Mouse (Mus musculus): Measurements from ENCODE around the gene Clcn6.
A peak's percentile ranks its signal among the peaks of the same experiment; 100 is the strongest.
"Not testable (repeated sequence)": the region's sequence is repeated elsewhere in the genome, so short reads cannot be mapped to it uniquely, and the experiment has no call there.

The Clcn6 gene

DNA sequence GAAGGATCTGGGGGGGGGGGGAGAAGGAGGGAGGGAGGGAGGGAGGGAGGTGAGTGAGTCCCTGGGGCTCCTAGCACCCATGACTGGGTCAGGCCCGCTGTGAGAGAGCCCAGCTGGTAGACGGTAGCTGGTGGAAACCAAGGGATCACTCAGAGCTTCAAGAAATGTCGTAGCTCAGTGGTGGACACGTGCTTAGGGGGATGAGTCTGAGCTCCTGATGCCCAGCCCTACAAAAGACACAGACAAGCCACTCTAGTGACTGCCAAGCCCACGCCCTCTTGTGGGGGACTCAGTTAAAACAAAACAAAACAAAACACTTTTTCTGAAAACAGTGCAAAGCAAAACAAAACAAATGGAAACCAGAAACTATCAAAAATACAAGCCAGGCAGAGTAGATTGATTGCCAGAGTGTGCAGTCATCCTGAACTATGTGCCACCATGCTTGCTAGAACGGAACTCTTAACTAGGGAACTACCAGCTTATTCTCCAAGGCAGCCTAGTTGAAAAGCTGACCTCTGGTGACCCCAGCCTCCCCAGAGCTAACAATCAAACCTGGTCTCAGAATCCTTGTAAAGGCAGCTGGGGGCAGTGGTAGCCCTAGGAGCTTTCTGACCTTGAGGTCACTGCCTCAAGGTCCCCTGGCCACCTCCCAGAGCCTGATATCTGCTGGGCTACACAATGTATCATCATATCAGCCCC, 27.2 kb upstream of the Clcn6 start:
- peak; percentile 61 for DNase-seq

DNA sequence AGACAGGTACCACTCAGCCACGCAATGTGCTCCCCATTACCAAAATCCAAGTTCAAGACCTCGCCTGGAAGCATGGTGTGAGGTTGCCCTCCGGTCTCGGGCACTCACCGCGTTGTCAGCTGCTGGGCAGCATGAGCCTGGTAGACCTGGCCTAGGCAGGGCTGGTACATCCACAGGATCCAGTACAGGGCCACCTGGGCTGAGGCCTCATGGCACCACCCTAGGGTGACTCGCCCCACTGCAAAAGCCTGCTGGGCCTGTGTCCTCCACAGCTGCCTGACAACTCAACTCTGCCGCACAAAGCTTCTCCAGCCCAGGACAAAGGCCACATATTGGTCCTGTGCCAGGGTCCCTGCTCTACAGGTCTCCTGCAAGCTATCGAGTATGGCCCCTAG, 22.5 kb upstream of the Clcn6 start:
- no peak for DNase-seq

DNA sequence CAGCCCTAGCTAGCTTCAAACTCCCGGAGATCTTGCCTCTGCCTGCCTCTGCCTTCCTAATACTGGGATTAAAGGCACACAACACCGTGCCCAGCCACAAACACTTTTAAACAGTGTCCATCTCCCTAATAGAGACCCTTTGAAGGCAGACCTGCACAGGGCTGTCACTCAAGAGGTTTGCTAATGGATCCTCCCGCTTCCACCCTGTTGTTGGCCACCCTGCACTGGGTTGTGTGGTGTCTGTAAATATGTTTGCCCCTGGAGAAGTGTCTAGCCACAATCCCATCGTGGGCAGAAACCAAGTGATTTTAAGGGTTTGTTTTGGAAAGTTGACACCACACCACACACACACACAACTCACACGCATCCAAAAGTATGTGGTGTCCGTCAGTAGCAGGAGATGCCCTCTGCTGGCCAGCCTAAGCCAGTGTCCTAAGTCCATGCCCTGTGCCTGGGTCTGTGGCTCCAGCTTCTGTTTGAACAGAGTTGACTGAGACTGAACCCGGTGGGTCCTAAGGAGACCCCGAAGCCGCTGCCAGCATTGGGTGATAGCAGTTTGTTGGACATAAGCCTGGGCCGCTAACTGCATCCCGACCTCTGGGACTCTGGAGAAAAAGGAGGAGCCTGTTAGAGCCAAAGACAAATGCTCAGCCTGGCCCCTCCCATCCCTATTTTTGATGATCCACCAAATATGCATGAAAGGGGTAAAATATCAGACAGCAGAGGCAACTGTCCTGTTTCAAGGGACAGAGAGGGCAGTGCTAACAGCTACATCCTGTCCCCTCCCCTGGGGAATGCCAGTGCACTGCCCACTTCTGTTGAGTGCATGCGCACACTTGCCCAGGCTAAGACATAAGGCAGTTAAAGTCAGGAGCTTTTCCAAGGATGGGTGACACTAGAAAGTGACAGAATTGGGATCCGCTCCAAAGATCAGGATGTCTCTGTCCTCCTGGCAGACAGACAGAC, 21.8 kb upstream of the Clcn6 start:
- peak; percentile 80 for DNase-seq

DNA sequence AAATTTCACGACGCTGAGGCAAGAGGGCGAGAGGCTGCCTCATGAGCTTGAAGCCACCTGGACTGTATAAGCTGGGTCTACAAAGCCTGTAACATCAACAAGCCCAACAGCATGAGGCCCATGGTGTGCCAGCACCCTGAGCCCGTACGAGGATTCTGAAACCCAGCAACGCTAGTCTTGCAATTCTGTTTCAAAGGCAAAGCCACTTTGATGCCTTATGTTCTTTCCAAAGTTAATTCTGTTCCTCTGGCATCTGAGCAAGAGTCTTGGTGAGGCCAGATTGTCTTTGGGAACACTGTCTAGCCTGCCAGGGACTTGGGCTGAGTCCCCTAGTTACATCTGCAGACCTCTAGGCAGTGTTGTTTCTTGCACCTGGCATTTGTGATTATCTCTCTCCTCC, 20.4 kb upstream of the Clcn6 start:
- no peak for DNase-seq

DNA sequence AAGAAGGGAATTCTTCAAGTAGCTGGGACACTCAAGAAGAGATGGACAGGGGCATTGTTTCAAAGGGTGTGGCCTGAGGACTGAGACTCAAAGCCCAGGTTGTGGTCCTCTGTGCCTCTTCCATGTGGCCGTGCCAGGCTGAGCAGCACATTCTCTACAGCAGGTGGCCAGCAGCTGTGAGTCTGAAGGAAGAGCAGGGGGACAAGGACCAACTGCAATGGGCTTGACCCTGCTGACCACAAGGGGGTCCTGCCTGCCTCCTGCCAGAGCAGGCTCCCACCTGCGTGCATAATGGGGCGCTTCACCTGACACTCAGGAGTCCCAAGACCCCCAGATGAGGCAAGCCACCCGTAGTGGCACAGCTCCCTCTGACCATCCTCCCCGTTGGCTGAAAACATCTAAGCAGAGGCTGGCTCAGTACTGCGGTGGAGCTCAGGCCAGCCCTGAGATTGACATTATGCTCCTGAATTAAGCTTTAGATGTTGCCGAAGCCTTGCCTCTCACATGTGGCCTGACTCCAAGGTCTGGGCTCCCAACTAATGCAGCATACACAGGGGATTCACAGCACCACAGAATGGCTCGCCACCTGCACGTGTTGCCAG, 19.7 kb upstream of the Clcn6 start:
- DNase-seq: no peak

DNA sequence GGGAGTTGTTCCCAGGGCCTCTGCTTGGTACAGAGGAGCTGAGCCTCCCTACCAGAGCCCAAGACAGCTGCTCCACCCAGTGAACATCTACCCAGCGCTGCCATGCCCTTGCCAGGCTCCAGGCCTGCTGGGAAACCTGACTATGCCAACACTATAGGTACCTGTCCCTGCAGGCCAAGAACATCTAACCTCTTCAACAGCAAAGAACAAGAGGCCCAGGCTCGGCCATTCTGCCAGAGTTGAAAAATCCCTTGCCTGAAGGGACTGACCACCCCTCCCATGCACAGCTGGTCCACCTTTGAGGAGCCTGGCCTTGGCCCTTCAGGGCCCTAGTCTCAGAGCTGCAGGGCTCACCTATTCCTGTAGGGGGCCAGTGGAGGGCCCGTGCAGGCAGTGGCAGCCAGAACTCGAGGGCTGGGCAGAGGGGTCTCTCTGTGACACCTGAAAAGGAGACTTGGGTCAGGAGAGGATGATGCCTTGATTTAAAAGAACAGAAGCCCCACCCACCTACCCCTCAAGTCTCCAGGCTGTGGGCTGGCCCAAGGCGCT, 19.1 kb upstream of the Clcn6 start:
- no peak for DNase-seq

DNA sequence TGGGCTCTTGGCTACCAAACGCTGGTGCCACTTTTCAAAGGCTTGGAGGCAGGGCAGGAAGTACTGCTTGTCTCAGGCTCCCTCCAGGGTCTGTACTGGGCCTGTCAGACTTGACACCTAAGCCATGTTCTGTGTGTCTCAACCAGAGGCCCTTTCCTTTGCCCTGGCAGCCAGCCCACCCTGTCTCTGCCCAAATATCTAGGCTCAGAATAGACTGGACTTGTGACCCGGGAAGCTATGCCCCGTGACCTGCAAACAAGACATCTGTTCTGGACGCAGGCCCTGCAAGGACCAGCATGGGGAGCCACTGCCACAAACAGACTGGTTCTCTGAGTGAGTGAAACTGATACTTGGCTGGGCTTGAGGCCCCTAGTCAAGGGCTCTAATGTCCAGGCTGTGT, 18.2 kb upstream of the Clcn6 start:
- no peak for DNase-seq

DNA sequence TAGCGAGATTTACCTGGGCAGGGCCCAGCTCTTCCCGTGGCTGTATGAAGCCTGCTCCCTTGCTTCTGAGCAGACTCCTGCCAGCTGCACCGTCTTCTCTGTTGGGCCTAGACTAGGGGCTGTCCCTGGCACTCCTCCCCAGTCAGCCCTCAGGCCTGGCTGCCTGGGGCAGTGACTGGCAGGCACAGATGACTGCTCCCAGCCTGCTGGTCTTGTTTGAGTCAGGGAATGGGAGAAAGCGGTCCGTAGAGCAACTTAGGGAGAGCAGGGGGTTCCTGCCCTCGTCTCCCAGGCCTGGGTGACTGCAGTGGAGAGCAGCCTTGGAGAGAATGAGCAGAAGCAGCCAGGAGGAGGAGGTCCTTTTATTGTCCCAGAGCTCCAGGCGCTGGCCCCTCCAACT, 17.6 kb upstream of the Clcn6 start:
- DNase-seq: no peak

DNA sequence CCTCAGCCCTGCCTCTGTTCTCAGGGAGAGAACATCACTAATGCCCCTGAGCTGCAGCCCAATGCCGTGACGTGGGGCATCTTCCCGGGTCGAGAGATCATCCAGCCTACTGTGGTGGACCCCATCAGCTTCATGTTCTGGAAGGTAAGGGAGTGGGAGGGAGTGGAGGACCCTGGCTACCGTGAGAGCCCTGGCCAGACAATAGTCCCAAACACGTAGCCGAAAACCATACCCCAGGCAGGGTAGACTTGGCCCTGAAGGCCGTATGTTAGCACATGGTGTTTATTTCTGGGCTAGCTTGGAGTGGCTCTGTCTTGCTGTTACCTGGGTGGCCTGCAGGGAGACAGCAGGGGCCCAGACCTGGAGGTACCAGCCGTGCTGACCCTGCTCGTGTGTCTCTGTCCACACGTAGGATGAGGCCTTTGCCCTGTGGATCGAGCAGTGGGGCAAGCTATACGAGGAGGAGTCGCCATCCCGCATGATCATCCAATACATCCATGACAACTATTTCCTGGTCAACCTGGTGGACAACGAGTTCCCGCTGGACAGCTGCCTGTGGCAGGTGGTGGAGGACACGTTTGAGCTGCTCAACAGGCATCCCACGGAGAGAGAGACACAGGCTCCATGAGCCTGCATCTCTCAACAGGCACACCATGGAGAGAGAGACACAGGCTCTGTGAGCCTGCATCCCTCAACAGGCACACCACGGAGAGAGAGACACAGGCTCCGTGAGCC, 16.5 kb upstream of the Clcn6 start:
- DNase-seq: no peak

DNA sequence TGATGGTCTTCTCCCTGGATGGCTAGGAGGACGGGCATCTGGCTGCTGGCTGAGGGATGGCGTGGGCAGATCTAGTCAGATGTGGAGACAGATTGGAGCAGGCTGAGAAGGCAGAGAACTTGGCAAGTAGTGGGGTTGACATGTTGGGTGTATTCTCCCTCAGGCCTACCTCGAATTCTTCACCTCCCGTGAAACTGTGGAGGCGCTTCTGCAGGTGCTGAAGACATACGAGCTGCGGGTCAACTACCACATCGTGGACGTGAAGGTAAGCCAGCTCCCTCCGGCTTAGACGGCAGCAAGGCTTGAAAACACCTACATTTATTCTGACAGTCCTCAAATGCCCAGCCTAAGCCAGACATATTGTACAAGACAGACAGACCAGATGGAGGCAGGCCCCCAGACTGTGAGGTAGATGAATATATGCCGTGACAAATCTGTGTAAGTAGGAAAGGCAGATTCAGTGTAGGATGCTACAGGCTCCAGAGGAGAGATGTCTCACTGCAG, 14.8 kb upstream of the Clcn6 start:
- no peak for DNase-seq

DNA sequence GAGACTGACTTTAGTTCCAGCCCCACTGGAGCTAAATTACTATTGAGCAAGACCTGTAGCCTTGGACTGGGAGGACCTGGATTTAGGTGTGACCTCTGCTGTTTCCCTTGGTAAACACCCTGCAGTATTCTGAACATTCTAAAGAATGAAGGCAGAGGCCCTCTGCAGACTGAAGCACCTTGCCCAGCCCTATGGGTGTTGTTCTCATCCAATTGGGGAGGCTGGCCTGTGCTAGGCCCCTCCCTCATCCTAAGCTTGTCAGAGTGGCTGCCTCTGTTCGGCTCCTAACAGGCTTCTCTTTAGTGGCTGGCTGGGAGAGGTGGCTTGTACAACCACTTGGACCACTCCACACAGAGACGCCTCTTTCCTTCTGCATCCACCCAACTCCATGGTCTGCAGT, 14.4 kb upstream of the Clcn6 start:
- no peak for DNase-seq

DNA sequence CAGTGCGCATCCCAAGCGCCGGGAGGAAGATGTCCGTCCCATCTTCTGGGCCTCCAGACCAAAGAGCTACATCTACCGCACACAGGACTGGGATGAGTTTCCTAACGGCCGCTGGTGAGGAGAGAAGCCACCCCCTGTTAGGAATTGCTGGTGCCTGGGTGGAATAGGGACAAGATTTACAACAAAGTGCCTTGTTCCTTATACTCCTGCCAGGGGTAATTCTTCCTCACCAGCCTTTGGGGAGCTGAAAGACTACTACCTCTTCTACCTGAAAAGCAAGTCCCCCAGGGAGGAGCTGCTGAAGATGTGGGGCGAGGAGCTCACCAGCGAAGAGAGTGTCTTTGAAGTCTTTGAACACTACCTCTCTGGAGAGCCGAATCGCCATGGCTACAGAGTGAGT, 13.3 kb upstream of the Clcn6 start:
- no peak for DNase-seq

DNA sequence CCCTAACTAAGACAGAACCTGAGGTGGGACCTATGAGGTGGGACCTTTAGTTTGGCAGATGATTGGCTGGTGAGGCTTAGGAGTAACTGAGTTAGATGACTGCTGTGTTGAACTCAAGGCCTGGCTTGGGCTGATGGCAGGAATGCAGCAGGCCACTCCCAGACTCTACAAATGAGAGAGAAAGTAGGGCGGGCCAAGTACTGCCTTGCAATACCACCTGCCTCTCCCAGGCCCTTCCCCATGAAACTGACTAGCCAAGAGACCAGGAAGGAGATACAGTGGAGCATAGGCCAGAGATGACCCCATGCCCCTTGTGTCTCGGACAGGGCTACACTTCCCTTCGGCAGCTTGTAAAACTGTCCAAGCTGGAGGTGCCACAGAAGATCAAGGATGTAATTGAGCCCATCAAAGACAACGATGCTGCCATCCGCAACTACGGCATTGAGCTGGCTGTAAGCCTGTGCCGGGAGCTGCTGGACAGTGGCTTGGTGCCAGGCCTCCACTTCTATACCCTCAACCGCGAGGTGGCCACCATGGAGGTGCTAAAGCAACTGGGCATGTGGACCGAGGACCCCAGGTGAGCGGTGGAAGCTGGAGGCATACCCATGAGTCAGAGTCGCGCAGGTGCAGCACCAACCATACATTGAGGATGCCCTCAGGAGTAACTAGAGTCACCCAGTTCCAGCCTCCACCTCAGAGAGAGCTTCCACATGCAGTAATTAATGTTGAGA, 12.6 kb upstream of the Clcn6 start:
- DNase-seq: no peak

DNA sequence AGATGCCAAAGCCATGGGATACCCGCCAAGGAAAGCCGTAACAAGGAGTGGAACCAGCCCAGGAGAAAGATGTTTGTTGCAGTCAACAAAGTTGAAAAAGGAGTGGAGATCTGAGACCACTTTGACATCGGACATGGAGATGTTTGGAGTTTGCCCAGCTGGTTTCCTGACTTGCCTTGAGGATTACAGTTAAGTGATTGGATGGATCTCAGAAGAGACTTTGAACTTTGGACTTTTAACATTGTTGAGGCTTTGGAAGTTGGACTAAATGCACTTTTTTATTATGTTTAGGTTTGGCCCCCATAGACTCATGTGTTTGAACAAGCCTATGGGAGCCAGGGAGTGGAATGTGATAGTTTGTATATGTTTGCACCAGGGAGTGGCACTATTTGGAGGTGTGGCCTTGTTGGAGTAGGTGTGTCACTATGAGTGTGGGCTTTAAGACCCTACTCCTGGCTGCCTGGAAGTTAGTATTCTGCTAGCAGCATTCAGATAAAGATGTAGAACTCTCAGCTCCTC, 11.8 kb upstream of the Clcn6 start:
- not testable (repeated sequence) for DNase-seq

DNA sequence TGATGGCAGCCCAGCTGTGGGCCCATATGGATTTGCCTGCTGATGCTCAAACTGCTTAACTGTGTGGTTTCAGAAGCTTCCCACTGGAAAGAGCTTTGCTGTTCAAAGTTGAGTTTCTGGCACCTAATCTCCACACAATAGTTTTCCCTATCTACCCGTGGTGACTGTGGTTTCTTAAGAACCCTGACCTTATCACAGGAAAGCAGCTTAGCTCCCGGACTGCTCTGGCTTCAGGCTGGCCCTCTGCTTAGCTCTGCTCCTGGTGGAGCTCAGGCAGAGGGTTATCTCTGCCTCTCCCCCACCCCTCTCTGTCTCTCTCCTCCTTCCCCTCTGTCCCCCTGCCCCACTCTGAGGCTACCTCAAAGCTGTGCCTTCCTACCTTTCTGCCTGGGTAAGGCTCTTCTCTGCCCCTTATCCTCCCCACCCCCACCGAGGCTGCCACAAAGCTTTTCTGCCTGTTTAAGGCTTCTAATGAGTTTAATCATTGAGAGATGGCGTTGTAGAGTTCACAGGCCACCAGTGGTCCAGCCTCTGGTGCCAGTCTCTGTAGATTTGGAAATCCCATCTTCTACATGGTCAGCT, 7.9 kb upstream of the Clcn6 start:
- DNase-seq: no peak

DNA sequence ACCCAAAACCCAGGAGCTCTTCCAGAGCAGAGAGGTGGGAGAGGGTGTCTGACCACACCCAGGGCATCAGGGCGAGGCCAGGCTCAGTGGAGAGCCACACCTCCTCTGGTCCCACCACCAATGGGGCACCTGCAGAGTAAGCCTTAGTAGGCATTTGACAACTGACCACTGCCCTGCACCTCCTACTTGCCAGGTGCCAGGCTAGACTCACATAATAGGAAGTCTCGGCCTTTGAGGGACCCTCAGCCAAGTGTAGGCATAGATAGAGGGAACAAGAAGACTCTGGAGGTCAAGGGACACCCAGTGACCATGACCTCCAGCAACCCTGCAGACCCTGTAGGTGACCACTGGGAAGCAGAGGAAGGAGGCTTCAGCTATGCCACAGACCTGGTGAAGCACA, 5.5 kb upstream of the Clcn6 start:
- DNase-seq: no peak

DNA sequence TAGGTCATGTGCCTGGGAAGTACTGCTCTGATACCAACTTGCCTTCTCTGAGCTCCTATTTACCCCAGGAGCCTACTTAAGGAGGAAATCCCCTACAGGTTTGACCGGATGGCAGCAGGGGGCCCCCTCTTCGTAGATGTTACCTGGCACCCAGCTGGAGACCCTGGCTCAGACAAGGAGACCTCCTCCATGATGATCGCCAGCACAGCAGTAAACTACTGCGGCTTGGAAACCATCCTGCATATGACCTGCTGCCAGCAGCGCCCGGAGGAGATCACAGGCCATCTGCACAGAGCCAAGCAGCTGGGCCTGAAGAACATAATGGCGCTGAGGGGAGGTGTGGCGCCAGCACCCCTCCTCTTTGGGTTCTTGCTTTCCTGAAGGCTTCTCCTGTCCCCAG, 4.7 kb upstream of the Clcn6 start:
- peak; percentile 45 for DNase-seq

DNA sequence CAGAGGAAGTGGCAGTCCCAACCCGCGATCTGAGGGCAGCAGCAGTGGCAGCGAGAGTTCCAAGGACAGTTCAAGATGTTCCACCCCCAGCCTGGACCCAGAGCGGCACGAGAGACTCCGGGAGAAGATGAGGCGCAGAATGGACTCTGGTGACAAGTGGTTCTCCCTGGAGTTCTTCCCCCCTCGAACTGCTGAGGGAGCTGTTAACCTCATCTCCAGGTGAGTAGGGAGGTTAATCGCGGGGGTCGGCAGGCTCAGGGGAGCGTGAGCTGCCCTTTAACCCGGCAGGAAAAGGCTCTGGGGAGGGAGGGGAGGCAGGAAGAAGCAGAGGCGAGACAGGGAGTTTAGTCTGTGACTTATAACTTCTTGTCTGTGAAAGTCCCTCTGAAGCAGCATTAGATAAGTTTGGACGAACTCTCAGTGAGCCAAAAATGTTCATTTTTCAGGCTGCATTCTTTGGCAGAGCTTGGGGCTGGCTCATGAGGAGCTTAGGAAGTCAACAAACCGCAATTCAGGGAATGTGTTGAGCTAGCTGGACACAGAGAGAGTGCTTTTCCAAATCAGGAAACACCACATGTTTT, 3.1 kb upstream of the Clcn6 start:
- DNase-seq: peak; percentile 73

DNA sequence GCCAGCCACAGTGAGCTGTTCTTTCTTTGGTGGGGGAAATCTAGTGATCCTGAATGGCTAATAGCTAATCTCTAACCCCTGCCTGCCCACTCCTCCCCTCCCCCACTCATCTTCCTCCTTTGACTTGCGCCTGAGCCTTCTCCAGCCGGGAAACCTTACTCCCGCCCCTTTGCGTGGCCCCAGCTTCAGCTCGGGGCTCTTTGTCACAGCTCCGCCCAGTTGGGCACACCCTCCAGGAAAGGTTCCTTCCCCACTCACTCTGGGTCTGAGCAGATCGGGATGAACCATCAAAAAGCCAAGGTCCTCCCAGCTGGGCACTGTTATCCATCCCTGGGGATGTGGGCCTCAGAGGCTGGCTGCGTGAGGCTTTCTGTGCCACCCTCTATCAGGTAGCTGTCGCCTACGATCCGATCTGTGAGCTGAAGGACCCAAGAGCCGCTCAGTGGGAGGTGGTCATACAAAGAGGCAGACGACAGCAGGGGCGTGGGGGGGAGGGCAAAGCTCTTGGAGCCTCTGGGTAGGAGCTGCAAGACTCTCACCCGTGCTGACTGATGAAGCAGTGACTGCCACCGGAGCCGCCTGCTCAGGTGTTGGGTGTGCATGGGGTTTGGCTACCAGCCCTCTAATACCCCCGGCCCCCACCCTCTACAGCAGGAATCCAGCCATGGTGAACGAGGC, 2.5 kb upstream of the Clcn6 start:
- peak; percentile 91 for DNase-seq

Measured in lung, postnatal 10 days (tissue).